Mouse (Mus musculus): ENCODE measurements around the gene Fance.
"Not testable (repeated sequence)": the region's sequence is repeated elsewhere in the genome, so short reads cannot be mapped to it uniquely, and the experiment has no call there.

Gene Fance

GRCm38 (mm10) chr17:28325751-28326150 is 12.4 kb downstream of the Fance start:
- no peak for DNase-seq (ENCODE audit: low read depth, low spot score)

GRCm38 (mm10) chr17:28326951-28327350 is 13.6 kb downstream of the Fance start:
- DNase-seq (ENCODE audit: low read depth, low spot score) = no peak

- no peak for DNase-seq (ENCODE audit: low read depth, low spot score)
These were observed 14.5 kb downstream of the Fance start for GRCm38 (mm10) chr17:28327673-28328325.

GRCm38 (mm10) chr17:28328366-28328928 is 15.1 kb downstream of the Fance start, which contains the start of gene Rpl10a:
Gene Rpl10a, plus strand, starts transcription at chr17:28328471.
- peak; percentile 96 for DNase-seq (ENCODE audit: low read depth, low spot score)

GRCm38 (mm10) chr17:28328946-28329345 is 15.6 kb downstream of the Fance start:
- DNase-seq (ENCODE audit: low read depth, low spot score) = peak; percentile 34

GRCm38 (mm10) chr17:28329503-28330231 is 16.3 kb downstream of the Fance start:
- peak; percentile 34 for DNase-seq (ENCODE audit: low read depth, low spot score)

- DNase-seq (ENCODE audit: low read depth, low spot score) = no peak
These were observed 16.9 kb downstream of the Fance start for GRCm38 (mm10) chr17:28330232-28330546.

GRCm38 (mm10) chr17:28330590-28330989 is 17.3 kb downstream of the Fance start:
- not testable (repeated sequence) for DNase-seq (ENCODE audit: low read depth, low spot score)

- peak; percentile 45 for DNase-seq (ENCODE audit: low read depth, low spot score)
These were observed 18.2 kb downstream of the Fance start for GRCm38 (mm10) chr17:28331241-28332112.

GRCm38 (mm10) chr17:28332113-28332914 is 19.0 kb downstream of the Fance start:
- peak; percentile 60 for DNase-seq (ENCODE audit: low read depth, low spot score)

GRCm38 (mm10) chr17:28332915-28333546 is 19.7 kb downstream of the Fance start:
- peak; percentile 18 for DNase-seq (ENCODE audit: low read depth, low spot score)

GRCm38 (mm10) chr17:28335267-28335666 is 21.9 kb downstream of the Fance start:
- no peak for DNase-seq (ENCODE audit: low read depth, low spot score)

GRCm38 (mm10) chr17:28337547-28337946 is 24.2 kb downstream of the Fance start:
- no peak for DNase-seq (ENCODE audit: low read depth, low spot score)

- no peak for DNase-seq (ENCODE audit: low read depth, low spot score)
These were observed 27.3 kb downstream of the Fance start for GRCm38 (mm10) chr17:28340578-28340977.

GRCm38 (mm10) chr17:28341091-28341490 is 27.8 kb downstream of the Fance start:
- peak; percentile 60 for DNase-seq (ENCODE audit: low read depth, low spot score)

- no peak for DNase-seq (ENCODE audit: low read depth, low spot score)
These were observed 30.8 kb downstream of the Fance start for GRCm38 (mm10) chr17:28344050-28344607.

GRCm38 (mm10) chr17:28344670-28345069 is 31.4 kb downstream of the Fance start:
- DNase-seq (ENCODE audit: low read depth, low spot score) = no peak

- DNase-seq (ENCODE audit: low read depth, low spot score) = no peak
These were observed 32.0 kb downstream of the Fance start for GRCm38 (mm10) chr17:28345271-28345721.

GRCm38 (mm10) chr17:28345882-28346281 is 32.6 kb downstream of the Fance start:
- no peak for DNase-seq (ENCODE audit: low read depth, low spot score)

- DNase-seq (ENCODE audit: low read depth, low spot score) = no peak
These were observed 34.0 kb downstream of the Fance start for GRCm38 (mm10) chr17:28347327-28347726.
